ENCODE assay signal across 9 mouse cellular contexts in genomic region chr8:90862038-90862437, GRCm38 (mm10). TPM values are rescaled to one million over a fixed set of nuclear protein-coding genes. Genes with fewer than 3 reads are reported as not detected.
DNase-seq lines count a peak whose midpoint lies in the region; ATAC-seq and TF ChIP-seq lines count a peak whose summit lies in the region.
"Had no signal": no experiment of that assay in that cellular context is flagged by ENCODE, and none has a peak within 500 bp of the region (broad histone marks: within the 10 kb centered on the region; RNA-seq: fewer than 3 reads in every experiment).

No protein-coding gene starts in this region.

- H3K27ac ChIP-seq in kidney, embryonic 16.5 days (ENCODE audit: low read length): peak overlapping the region; percentile 79
- peak overlapping the region; percentile 69 for H3K27ac ChIP-seq in ES-E14 (ENCODE audit: insufficient read depth, low read depth, low read length, poor library complexity, severe bottlenecking)
- H3K27ac ChIP-seq in embryonic facial prominence, embryonic 12.5 days: peak overlapping the region; percentile 99
- peak overlapping the region; percentile 80 for H3K27ac ChIP-seq in heart, embryonic 12.5 days (ENCODE audit: poor library complexity, severe bottlenecking)
- H3K27ac ChIP-seq in limb, embryonic 15.5 days: peak overlapping the region; percentile 98
- peak overlapping the region; percentile 91 for H3K27ac ChIP-seq in stomach, embryonic 14.5 days (ENCODE audit: low read length)

- no peaks in the 10 kb centered on the region for H3K9me3 ChIP-seq in kidney, embryonic 16.5 days (ENCODE audit: low read length)
- no peaks in the 10 kb centered on the region for H3K9me3 ChIP-seq in ES-E14 (ENCODE audit: control insufficient read depth, insufficient read depth, low read depth, low read length)
- H3K9me3 ChIP-seq in embryonic facial prominence, embryonic 12.5 days: no peaks in the 10 kb centered on the region
- no peaks in the 10 kb centered on the region for H3K9me3 ChIP-seq in heart, embryonic 12.5 days (replicated peaks)
- no peaks in the 10 kb centered on the region for H3K9me3 ChIP-seq in limb, embryonic 15.5 days
- no peaks in the 10 kb centered on the region for H3K9me3 ChIP-seq in stomach, embryonic 14.5 days (ENCODE audit: control insufficient read depth, low read depth, low read length)

- H3K4me2 ChIP-seq in kidney, embryonic 16.5 days (replicated peaks; ENCODE audit: low read depth, low read length): peak overlapping the region; percentile 8; the same call in 1 of the 2 replicates
- peak overlapping the region; percentile 15; the same call in 1 of the 2 replicates for H3K4me2 ChIP-seq in embryonic facial prominence, embryonic 12.5 days (replicated peaks)
- peak overlapping the region; percentile 41 for H3K4me2 ChIP-seq in heart, embryonic 12.5 days
- H3K4me2 ChIP-seq in limb, embryonic 15.5 days: peak overlapping the region; percentile 38
- peak overlapping the region; percentile 13; the same call in 1 of the 2 replicates for H3K4me2 ChIP-seq in stomach, embryonic 14.5 days (replicated peaks; ENCODE audit: low read depth, low read length)

- H3K4me3 ChIP-seq in kidney, embryonic 16.5 days (ENCODE audit: low read length): no peak overlapping the region
- no peak overlapping the region for H3K4me3 ChIP-seq in ES-E14 (ENCODE audit: insufficient read depth in 1 of 2, low read depth in 1 of 2, low read length in 2 of 2, poor library complexity in 1 of 2, severe bottlenecking in 1 of 2)
- no peak overlapping the region for H3K4me3 ChIP-seq in embryonic facial prominence, embryonic 12.5 days
- no peak overlapping the region for H3K4me3 ChIP-seq in heart, embryonic 12.5 days
- H3K4me3 ChIP-seq in limb, embryonic 15.5 days: peak overlapping the region; percentile 5; the same call in 1 of the 2 replicates
- no peak overlapping the region for H3K4me3 ChIP-seq in stomach, embryonic 14.5 days (ENCODE audit: low read depth, low read length)

- no peaks in the 10 kb centered on the region for H3K27me3 ChIP-seq in kidney, embryonic 16.5 days (ENCODE audit: insufficient read depth, low read length)
- H3K27me3 ChIP-seq in embryonic facial prominence, embryonic 12.5 days: no peaks in the 10 kb centered on the region
- no peaks in the 10 kb centered on the region for H3K27me3 ChIP-seq in heart, embryonic 12.5 days (replicated peaks)
- H3K27me3 ChIP-seq in limb, embryonic 15.5 days: no peaks in the 10 kb centered on the region
- no peaks in the 10 kb centered on the region for H3K27me3 ChIP-seq in stomach, embryonic 14.5 days (ENCODE audit: control insufficient read depth, insufficient read depth, low read length)

- in situ Hi-C loops in ES-E14 (cut with MboI; ENCODE audit: low sequenced_read_pairs in 2 of 2, unreplicated experiment in 2 of 2): no loop called here

- peaks cover 17% of the 10 kb centered on the region for H3K4me1 ChIP-seq in kidney, embryonic 16.5 days (ENCODE audit: insufficient read depth, low read length)
- H3K4me1 ChIP-seq in ES-E14 (ENCODE audit: control insufficient read depth in 2 of 2, insufficient read depth in 2 of 2, low read length in 2 of 2, poor library complexity in 1 of 2): peaks cover 5 to 25% of the 10 kb centered on the region in 2 experiments; a peak in 3 of 4 replicates
- peaks cover 26% of the 10 kb centered on the region for H3K4me1 ChIP-seq in embryonic facial prominence, embryonic 12.5 days
- H3K4me1 ChIP-seq in heart, embryonic 12.5 days (replicated peaks): peaks cover 23% of the 10 kb centered on the region
- H3K4me1 ChIP-seq in limb, embryonic 15.5 days: peaks cover 30% of the 10 kb centered on the region
- peaks cover 16% of the 10 kb centered on the region for H3K4me1 ChIP-seq in stomach, embryonic 14.5 days (ENCODE audit: control insufficient read depth, insufficient read depth, low read length)

- no peaks in the 10 kb centered on the region for H3K36me3 ChIP-seq in kidney, embryonic 16.5 days (ENCODE audit: insufficient read depth, low read length)
- no peaks in the 10 kb centered on the region for H3K36me3 ChIP-seq in ES-E14 (ENCODE audit: control insufficient read depth, insufficient read depth, low read length, poor library complexity, severe bottlenecking)
- no peaks in the 10 kb centered on the region for H3K36me3 ChIP-seq in embryonic facial prominence, embryonic 12.5 days
- no peaks in the 10 kb centered on the region for H3K36me3 ChIP-seq in heart, embryonic 12.5 days
- no peaks in the 10 kb centered on the region for H3K36me3 ChIP-seq in limb, embryonic 15.5 days
- no peaks in the 10 kb centered on the region for H3K36me3 ChIP-seq in stomach, embryonic 14.5 days (ENCODE audit: control insufficient read depth, insufficient read depth, low read length)

- WGBS in kidney, embryonic 16.5 days: 12% methylated on average over 9 of the region's 9 CpGs
- 2% methylated on average over 9 of the region's 9 CpGs for WGBS in embryonic facial prominence, embryonic 12.5 days
- WGBS in heart, embryonic 12.5 days: 5% methylated on average over 9 of the region's 9 CpGs
- WGBS in limb, embryonic 15.5 days: 4% methylated on average over 9 of the region's 9 CpGs
- 9% methylated on average over 9 of the region's 9 CpGs for WGBS in stomach, embryonic 14.5 days

- DNase-seq in kidney, adult 18-20 months: no peak
- DNase-seq in ES-E14 (ENCODE audit: low read depth, low spot score): no peak
- DNase-seq in thymus, postnatal 14 days: no peak

- peak; percentile 86 for ATAC-seq in kidney, embryonic 16.5 days (ENCODE audit: low FRiP score, low TSS enrichment)
- ATAC-seq in embryonic facial prominence, embryonic 12.5 days (ENCODE audit: insufficient number of reproducible peaks, insufficient read depth, low FRiP score, low TSS enrichment): peak; percentile 94
- peak; percentile 86 for ATAC-seq in heart, embryonic 12.5 days (ENCODE audit: insufficient number of reproducible peaks, low FRiP score)
- ATAC-seq in limb, embryonic 15.5 days (ENCODE audit: insufficient number of reproducible peaks, low FRiP score, low TSS enrichment, low read depth): peak; percentile 95
- peak; percentile 86; the same call in 1 of the 2 replicates for ATAC-seq in stomach, embryonic 14.5 days (ENCODE audit: insufficient number of reproducible peaks, insufficient read depth, low FRiP score, low read depth)

- H3K9ac ChIP-seq in kidney, embryonic 16.5 days (replicated peaks; ENCODE audit: low read length): peak overlapping the region; percentile 41
- no peak overlapping the region for H3K9ac ChIP-seq in ES-E14 (ENCODE audit: insufficient read depth, low read depth, low read length, poor library complexity, severe bottlenecking)
- no peak overlapping the region for H3K9ac ChIP-seq in embryonic facial prominence, embryonic 12.5 days
- 0 out of 2 replicates have a peak overlapping the region, but pooled peaks have one; percentile 24 for H3K9ac ChIP-seq in heart, embryonic 12.5 days
- H3K9ac ChIP-seq in limb, embryonic 15.5 days: no peak overlapping the region
- H3K9ac ChIP-seq in stomach, embryonic 14.5 days (replicated peaks; ENCODE audit: low read depth, low read length): no peak overlapping the region

TF ChIP-seq in ES-E14, 5 proteins besides CTCF, POLR2A, EP300 and RAD21:
- no peak for TF ChIP-seq ZNF384 (IDR thresholded peaks at IDR 0.05; ENCODE audit: low read depth, low read length)
- TF ChIP-seq HCFC1 (IDR thresholded peaks at IDR 0.05; ENCODE audit: borderline replicate concordance, insufficient read depth, low read length): no peak
- no peak for TF ChIP-seq ZC3H11A (IDR thresholded peaks at IDR 0.05; ENCODE audit: borderline replicate concordance, low read depth, low read length)
- TF ChIP-seq MAFK (IDR thresholded peaks at IDR 0.05; ENCODE audit: insufficient read depth, low read depth, low read length): no peak
- TF ChIP-seq CHD2 (IDR thresholded peaks at IDR 0.05; ENCODE audit: low read depth, low read length): no peak

RNA-seq across cellular contexts. Expression of gene Chd9, which starts 33.9 kb away (rescaled TPM):
- polyA plus RNA-seq in kidney, embryonic 16.5 days (2015; fragmentation: Nextera tagmentation; extraction: Ambion mirVana): 88.1 and 97.1 TPM in 2 replicates
- total RNA-seq in ES-E14 (2012; rRNA removed): 32.4 and 41.6 TPM in 2 replicates
- 65.3 and 67.2 TPM in 2 replicates for polyA plus RNA-seq in embryonic facial prominence, embryonic 12.5 days (2016; fragmentation: Nextera tagmentation; extraction: Ambion mirVana)
- 53.5 and 56.3 TPM in 2 replicates for polyA plus RNA-seq in heart, embryonic 12.5 days (2016; fragmentation: Nextera tagmentation; extraction: Ambion mirVana)
- polyA plus RNA-seq in limb, embryonic 15.5 days (2015; fragmentation: Nextera tagmentation; extraction: Ambion mirVana): 127 and 128 TPM in 2 replicates
- 112 and 116 TPM in 2 replicates for polyA plus RNA-seq in stomach, embryonic 14.5 days (2014; fragmentation: Nextera tagmentation; extraction: Ambion mirVana)

RNA-seq across cellular contexts. Expression of gene Gm19935, which starts 44.8 kb away (rescaled TPM):
- not detected in 2 replicates for polyA plus RNA-seq in kidney, embryonic 16.5 days (2015; fragmentation: Nextera tagmentation; extraction: Ambion mirVana)
- 0.32 and 0.49 TPM in 2 replicates for total RNA-seq in ES-E14 (2012; rRNA removed)
- polyA plus RNA-seq in embryonic facial prominence, embryonic 12.5 days (2016; fragmentation: Nextera tagmentation; extraction: Ambion mirVana): not detected in 2 replicates
- not detected in 2 replicates for polyA plus RNA-seq in heart, embryonic 12.5 days (2016; fragmentation: Nextera tagmentation; extraction: Ambion mirVana)
- not detected in 2 replicates for polyA plus RNA-seq in limb, embryonic 15.5 days (2015; fragmentation: Nextera tagmentation; extraction: Ambion mirVana)
- not detected in 2 replicates for polyA plus RNA-seq in stomach, embryonic 14.5 days (2014; fragmentation: Nextera tagmentation; extraction: Ambion mirVana)
- polyA plus RNA-seq: liver, adult 2 months had no signal

Comparison
In these comparisons a context has a peak if more than half of its experiments do, and no peak if none do; other contexts are left out.
1. H3K9ac ChIP-seq: peak in kidney, embryonic 16.5 days (single experiment) and heart, embryonic 12.5 days (single experiment); none in ES-E14 (single experiment), embryonic facial prominence, embryonic 12.5 days (single experiment), limb, embryonic 15.5 days (single experiment) and stomach, embryonic 14.5 days (single experiment).
2. Peak in every context shown above with its lines, with median percentiles within 50 percentile points of each other: ATAC-seq, H3K27ac ChIP-seq and H3K4me2 ChIP-seq.